ENCODE assay signal across 7 mouse cellular contexts in genomic region chr17:3080587-3081349, GRCm38 (mm10). TPM values are rescaled to one million over a fixed set of nuclear protein-coding genes. Genes with fewer than 3 reads are reported as not detected.
DNase-seq lines count a peak whose midpoint lies in the region; ATAC-seq and TF ChIP-seq lines count a peak whose summit lies in the region.
"Not testable (repeated sequence)": the region's sequence is repeated elsewhere in the genome, so short reads cannot be mapped to it uniquely, and the experiment has no call there.

No protein-coding gene starts in this region.

- H3K9ac ChIP-seq in ES-Bruce4 (ENCODE audit: low read depth, poor library complexity, severe bottlenecking): 0 out of 2 replicates have a peak overlapping the region, but pooled peaks have one; percentile 18
- not testable (repeated sequence) for H3K9ac ChIP-seq in intestine, embryonic 15.5 days; stomach, embryonic 15.5 days

- not testable (repeated sequence) for TF ChIP-seq CTCF in ES-Bruce4 (IDR thresholded peaks at IDR 0.05; ENCODE audit: low read depth, low read length)

- H3K36me3 ChIP-seq in ES-Bruce4 (ENCODE audit: control insufficient read depth, insufficient read depth, low read length, poor library complexity, severe bottlenecking); intestine, embryonic 15.5 days; stomach, embryonic 15.5 days: not testable (repeated sequence)

- not testable (repeated sequence) for H3K4me2 ChIP-seq in intestine, embryonic 15.5 days (replicated peaks); stomach, embryonic 15.5 days

- not testable (repeated sequence) for H3K27me3 ChIP-seq in ES-Bruce4 (ENCODE audit: control insufficient read depth, insufficient read depth, low read length, poor library complexity, severe bottlenecking); intestine, embryonic 15.5 days (replicated peaks); stomach, embryonic 15.5 days (replicated peaks)

- H3K4me3 ChIP-seq in ES-Bruce4 (ENCODE audit: low read depth, low read length); intestine, embryonic 15.5 days (replicated peaks); stomach, embryonic 15.5 days (replicated peaks): not testable (repeated sequence)

- not testable (repeated sequence) for H3K9me3 ChIP-seq in ES-Bruce4 (replicated peaks; ENCODE audit: control insufficient read depth, insufficient read depth, low read length, poor library complexity, severe bottlenecking); intestine, embryonic 15.5 days; stomach, embryonic 15.5 days

- H3K4me1 ChIP-seq in ES-Bruce4 (ENCODE audit: control insufficient read depth, insufficient read depth, low read length); intestine, embryonic 15.5 days (replicated peaks); stomach, embryonic 15.5 days: not testable (repeated sequence)

- peak; percentile 20 for DNase-seq in cerebellum, adult 8-10 months
- peak; percentile 0 for DNase-seq in naive thymus-derived CD4-positive, alpha-beta T cell, adult 2 months (ENCODE audit: low read depth)

- H3K27ac ChIP-seq in ES-Bruce4 (ENCODE audit: insufficient read depth, low read length); intestine, embryonic 15.5 days; stomach, embryonic 15.5 days: not testable (repeated sequence)

- WGBS in intestine, embryonic 15.5 days: 86% methylated on average over 8 of the region's 9 CpGs
- 77% methylated on average over 7 of the region's 9 CpGs for WGBS in stomach, embryonic 15.5 days

- ATAC-seq in granulocyte monocyte progenitor cell, adult 5-6 weeks (replicated peaks; ENCODE audit: poor library complexity, severe bottlenecking): peak; percentile 1; the same call in 1 of the 2 replicates
- peak; percentile 21 for ATAC-seq in intestine, embryonic 15.5 days
- ATAC-seq in megakaryocyte, adult 5-6 weeks (ENCODE audit: poor library complexity, severe bottlenecking): peak; percentile 15
- ATAC-seq in stomach, embryonic 15.5 days (ENCODE audit: insufficient read depth, low FRiP score, low read depth): peak; percentile 14

- TF ChIP-seq EP300 in ES-Bruce4 (IDR thresholded peaks at IDR 0.05; ENCODE audit: insufficient read depth, low read depth, low read length): not testable (repeated sequence)

- TF ChIP-seq POLR2A in ES-Bruce4 (IDR thresholded peaks at IDR 0.05; ENCODE audit: insufficient read depth, low read length): not testable (repeated sequence)

RNA-seq across cellular contexts. Expression of gene Scaf8, which starts 34.0 kb away (rescaled TPM):
- polyA plus RNA-seq in ES-Bruce4 (2011; ENCODE audit: insufficient read depth, insufficient read length, low read depth, missing spikeins): 51.5 and 55.0 TPM in 2 replicates
- 38.8 and 42.9 TPM in 2 replicates for total RNA-seq in granulocyte monocyte progenitor cell, adult 5-6 weeks (2014; fragmentation: Nextera tagmentation)
- 25.8 and 31.5 TPM in 2 replicates for total RNA-seq in granulocyte monocyte progenitor cell, adult 5-6 weeks (2017)
- polyA plus RNA-seq in intestine, embryonic 15.5 days (2015; fragmentation: Nextera tagmentation; extraction: Ambion mirVana): 16.0 and 16.9 TPM in 2 replicates
- total RNA-seq in megakaryocyte, adult 5-6 weeks (2015): 34.1 and 43.8 TPM in 2 replicates
- total RNA-seq in megakaryocyte, adult 5-6 weeks (2017): 29.1 and 35.5 TPM in 2 replicates
- 16.1 and 18.0 TPM in 2 replicates for polyA plus RNA-seq in stomach, embryonic 15.5 days (2015; fragmentation: Nextera tagmentation; extraction: Ambion mirVana)
